Mouse (Mus musculus): Measurements from ENCODE around the gene Sod2.
"Not testable (repeated sequence)": the region's sequence is repeated elsewhere in the genome, so short reads cannot be mapped to it uniquely, and the experiment has no call there.

The Sod2 gene

GRCm38 (mm10) chr17:13009887-13010286, 3.2 kb downstream of the Sod2 start:
- peak in 1 of 2 experiments; percentile 35 for DNase-seq (ENCODE audit: low spot score in 2 of 2)

GRCm38 (mm10) chr17:13013316-13013715, 6.7 kb downstream of the Sod2 start:
- no peak for DNase-seq (ENCODE audit: low spot score in 2 of 2)

- DNase-seq (ENCODE audit: low spot score in 2 of 2), result not testable (repeated sequence)
Measured at GRCm38 (mm10) chr17:13036627-13037192, 30.1 kb downstream of the Sod2 start.

- peak; percentile 5 to 40 for DNase-seq (ENCODE audit: low spot score in 2 of 2)
Measured at GRCm38 (mm10) chr17:13043846-13044673, 37.4 kb downstream of the Sod2 start.

GRCm38 (mm10) chr17:13052124-13052813, 45.6 kb downstream of the Sod2 start, which contains the start of gene Gpr31b:
TSS of gene Gpr31b (minus strand) at chr17:13052296.
- not testable (repeated sequence) for DNase-seq (ENCODE audit: low spot score in 2 of 2)

GRCm38 (mm10) chr17:13060804-13061203, 54.2 kb downstream of the Sod2 start, which contains the start of gene Tcp10b:
TSS of gene Tcp10b (plus strand) at chr17:13061104.
- not testable (repeated sequence) for DNase-seq (ENCODE audit: low spot score in 2 of 2)

- DNase-seq (ENCODE audit: low spot score in 2 of 2), result not testable (repeated sequence)
Measured at GRCm38 (mm10) chr17:13062882-13063281, 56.2 kb downstream of the Sod2 start.

GRCm38 (mm10) chr17:13067864-13068385, 61.3 kb downstream of the Sod2 start:
- DNase-seq (ENCODE audit: low spot score in 2 of 2), result not testable (repeated sequence)

- DNase-seq (ENCODE audit: low spot score in 2 of 2), result not testable (repeated sequence)
Measured at GRCm38 (mm10) chr17:13069227-13069626, 62.6 kb downstream of the Sod2 start.

Measured in thymus, postnatal 10 days (tissue).